Mouse (Mus musculus): Measurements from ENCODE around the gene Kcnip1.

Kcnip1 gene

DNA sequence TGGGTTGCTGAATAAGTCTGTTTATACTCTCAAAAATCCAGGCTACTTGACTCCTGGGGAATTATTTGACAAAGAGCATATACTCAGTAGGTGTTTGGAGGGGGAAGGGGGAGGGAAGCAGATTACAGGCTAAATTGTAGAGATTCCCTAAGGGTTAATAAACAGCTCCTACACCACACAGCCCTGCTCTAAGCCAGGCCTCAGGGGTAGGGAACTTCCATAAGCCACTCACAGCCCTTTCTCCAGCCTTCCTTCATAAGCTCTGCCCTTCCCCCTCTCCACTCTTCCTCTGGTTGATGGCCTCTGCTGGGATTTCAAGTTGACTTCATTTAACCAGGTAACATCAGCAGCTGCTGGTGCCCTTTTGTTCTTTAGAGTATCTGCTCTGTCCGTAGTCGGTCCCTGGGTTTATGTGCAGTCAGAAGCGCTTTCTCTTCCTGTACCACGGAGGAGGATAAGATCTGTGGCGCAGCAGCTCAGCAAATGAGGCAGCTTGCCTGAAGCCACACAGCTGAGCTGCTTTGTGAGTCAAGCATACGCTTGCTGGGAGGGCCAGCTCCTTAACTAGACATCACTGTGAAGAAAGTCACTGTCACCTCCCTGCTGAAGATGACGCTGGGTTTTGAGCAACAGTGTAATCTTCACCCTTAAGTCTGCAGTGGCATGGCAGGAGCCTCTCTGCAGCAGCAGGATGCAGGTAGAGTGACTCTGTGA is 54.2 kb downstream of the Kcnip1 start:
- no peak for DNase-seq (ENCODE audit: low read depth, low spot score)

DNA sequence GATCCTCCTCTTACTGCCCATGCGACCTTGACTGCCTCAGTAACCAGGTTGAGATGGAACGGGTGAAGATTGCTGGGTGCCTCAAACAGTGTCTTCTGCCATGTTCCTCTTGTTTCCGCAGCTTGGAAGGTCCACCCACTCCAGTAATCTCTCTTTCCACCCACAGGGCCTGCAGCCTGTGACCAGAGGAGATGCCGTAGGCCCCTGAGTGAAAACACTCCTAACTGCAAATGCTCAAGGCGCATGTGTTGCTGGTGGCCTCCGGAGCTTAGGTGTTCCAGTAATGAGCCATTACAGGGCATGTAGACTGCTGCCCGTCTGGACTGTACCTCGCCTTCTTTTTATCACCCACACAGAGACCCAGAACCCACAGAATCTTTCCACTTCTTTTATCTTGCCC is 55.3 kb downstream of the Kcnip1 start:
- DNase-seq (ENCODE audit: low read depth, low spot score) = no peak

DNA sequence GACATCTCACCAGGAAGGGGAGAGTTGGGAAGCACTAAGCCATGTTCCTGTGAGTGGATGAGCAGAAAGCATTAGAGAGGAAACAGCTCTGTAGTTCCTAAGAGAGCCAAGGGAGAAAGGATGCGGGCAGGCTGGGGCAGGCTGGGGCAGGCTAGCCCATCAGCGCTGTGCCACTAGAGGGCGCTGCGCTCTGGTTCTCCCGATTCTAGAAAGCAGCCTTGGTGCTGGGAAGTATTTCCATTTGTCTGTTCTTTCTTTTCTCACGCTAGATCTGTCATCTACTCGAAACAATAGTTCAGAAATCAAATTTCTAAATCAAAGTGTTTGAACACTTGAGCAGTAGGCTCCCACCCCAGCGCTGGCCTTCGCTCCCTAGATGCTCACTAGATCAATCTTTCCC is 58.7 kb downstream of the Kcnip1 start:
- no peak for DNase-seq (ENCODE audit: low read depth, low spot score)

DNA sequence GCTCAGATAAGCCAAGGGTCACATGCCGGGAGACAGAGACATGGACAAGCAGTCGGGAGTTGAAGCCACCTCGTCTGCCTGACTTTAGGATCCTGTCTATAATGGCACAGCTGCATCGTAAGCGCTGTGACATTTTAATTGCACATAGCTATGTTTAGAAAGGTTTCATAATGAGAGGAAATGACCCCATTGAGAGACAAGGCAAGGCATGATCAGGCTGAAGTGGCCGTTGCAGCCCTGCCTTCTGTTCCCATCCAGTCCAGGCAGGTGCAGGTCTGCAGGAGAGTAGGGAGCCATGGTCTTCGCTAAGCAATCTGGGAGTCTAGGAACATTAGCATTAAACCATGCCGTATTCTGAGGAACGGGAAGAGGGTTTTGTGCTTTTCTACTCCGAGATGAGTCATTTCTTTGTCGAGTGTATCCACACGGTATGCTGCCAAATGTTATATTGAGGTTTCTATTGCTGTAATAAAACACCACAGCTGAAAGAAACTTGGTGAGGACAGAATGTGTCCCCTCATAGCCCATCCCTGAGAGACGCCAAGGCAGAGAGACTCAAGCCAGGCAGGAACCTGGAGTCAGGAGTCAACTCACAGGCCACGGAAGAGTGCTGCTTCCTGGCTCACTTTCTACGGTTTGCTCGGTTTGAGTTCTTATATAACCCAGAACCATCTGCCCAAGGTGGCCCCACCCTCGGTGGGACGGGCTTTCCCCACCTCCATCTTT is 60.4 kb downstream of the Kcnip1 start:
- DNase-seq (ENCODE audit: low read depth, low spot score) = no peak

DNA sequence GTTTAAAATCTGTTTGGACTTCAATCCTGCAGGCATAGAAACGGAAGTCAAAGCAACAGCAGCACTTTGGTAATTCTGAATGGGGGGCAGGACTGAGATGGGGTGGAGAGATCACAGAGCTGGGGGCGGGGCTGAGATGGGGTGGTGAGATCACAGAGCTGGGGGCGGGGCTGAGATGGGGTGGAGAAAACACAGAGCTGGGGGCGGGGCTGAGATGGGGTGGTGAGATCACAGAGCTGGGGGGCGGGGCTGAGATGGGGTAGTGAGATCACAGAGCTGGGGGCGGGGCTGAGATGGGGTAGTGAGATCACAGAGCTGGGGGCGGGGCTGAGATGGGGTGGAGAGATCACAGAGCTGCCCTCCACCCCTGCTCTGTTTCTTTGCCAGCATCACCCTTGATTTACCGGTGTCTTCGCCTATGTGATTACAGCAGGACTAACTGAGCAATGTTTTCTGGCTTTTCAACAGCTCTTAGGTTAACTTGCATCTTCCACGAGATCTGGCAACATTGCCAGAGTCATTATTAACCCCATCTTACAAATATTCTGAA is 61.0 kb downstream of the Kcnip1 start:
- DNase-seq (ENCODE audit: low read depth, low spot score) = no peak

DNA sequence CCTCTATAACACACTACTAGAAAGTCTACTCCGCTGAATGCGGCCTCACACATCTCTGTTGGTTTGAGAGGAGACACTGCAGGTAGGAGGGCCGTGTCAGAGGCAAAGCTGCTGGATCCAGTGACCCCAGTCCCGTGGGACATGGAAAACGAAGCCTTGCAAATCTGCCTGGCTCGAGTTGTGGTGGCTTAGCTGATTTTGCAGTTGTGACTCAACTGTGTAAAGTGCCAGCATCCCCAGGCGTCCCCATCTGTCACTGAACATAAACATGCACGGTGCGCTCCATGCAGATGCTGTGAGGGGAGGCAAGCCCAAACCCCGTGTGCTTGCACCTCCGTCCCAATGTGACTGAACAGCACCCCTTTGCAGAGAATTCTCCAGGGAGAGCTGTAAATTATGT is 63.5 kb downstream of the Kcnip1 start:
- no peak for DNase-seq (ENCODE audit: low read depth, low spot score)

DNA sequence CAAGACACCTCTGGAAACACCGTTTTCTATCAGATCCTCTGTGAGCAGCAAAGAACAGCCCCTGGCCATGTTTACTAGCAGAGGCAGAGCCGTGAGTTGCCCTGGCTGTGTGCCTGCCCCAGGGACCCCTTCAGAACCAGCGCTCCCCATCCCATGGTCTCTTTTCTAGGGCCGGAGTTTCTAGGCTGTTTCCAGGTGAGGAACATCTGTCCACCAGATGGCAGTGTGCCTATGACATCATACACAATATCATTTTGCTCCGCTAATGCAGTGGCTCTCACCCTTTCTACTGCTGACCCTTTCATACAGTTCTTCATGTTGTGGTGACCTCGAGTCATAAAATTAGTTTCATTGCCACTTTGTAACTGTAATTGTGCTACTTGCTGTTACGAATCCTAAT is 64.3 kb downstream of the Kcnip1 start:
- peak; percentile 7 for DNase-seq (ENCODE audit: low read depth, low spot score)

DNA sequence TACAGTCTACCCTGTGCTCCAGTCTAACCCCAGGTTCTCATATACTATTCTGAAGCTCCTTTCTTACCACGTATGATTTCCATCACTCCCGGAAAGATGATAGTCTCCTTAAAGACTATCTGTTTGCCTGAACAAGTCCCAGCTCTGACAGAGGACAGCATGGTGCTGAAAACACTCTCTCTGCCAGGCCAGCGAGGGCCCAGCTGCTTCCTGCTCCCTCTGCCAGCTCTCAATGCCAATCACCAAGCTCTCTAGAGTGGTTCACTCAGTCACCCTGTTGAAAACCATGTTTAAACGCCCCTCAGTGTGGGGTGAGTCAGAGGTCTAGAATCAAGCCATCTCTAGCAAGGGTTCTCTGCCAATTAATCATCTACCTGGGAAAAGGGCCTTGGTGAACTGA is 65.1 kb downstream of the Kcnip1 start:
- no peak for DNase-seq (ENCODE audit: low read depth, low spot score)

DNA sequence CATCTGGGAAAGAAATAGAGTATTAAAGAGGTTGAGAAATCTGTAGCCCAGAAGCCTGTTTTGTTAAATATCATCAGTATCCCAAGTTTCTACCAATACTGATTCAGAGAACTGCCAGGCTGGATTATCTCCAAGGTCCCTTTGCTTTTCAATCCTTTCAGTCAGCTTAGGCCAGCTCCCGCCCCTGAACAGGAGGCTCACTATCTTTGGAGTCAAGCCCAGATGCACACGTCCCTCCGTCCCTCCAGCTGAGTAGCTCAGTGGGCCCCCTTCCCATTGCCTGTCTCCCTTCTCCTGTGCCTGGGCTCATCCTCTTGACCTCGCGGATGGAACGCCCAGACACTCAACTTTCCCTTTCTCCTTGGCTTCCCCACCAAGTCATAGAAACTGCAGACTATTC is 65.6 kb downstream of the Kcnip1 start:
- DNase-seq (ENCODE audit: low read depth, low spot score) = no peak

DNA sequence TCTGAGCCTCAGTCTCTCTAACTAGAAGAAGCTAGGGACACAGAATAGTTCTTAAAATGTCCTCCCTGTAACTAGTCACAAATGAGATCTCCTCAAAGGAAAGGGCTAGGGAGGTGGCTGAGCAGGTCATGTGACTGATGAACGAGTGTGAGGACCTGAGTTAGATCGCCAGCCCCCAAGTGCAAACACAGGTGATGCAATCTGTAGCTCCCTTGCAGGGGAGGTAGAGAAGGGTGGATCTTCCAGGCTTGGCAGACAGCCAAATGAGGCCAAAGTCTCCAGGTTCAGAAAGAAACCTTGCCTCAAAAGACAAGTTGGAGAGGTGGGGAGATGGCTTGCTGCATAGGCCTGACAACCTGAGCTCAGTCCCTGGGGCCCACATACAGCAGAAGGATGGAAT is 66.4 kb downstream of the Kcnip1 start:
- no peak for DNase-seq (ENCODE audit: low read depth, low spot score)

DNA sequence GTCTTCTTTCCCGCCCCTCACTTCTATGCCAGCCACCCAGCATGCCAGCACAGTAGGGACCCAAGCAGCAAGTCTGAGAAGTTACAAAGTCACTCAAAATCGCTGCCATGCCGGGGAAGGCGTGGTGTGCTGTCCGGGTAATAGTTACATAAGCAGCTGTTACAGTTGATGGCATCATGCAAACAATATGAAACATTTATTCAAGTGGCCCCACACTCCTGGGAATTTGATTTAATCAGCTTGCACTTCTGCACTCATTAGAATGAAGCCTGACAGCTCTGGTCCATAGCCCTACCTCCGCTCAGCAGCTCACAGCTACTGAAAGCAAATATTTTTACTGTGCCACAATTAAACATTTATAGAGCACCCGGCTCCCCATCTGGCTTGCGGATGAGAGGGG is 67.2 kb downstream of the Kcnip1 start:
- DNase-seq (ENCODE audit: low read depth, low spot score) = no peak

DNA sequence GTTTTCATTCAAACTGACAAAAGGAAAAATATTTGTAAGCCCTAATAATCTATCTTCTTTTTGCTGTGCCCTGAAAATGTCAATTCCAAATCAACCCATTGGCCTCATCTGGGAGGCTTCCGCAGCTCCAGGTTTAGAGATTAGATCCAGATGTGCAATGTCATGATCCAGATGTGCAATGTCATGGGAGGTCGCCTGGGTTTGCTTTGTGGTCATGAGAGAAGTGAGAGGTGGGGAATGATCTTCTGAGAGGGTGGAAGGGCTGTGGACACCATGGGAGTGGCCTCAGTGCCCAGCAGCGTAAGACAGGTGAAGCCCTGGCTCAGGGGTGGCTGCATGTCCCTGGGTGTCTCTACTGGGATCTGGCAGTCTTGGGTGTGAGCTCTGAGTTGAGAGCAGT is 69.9 kb downstream of the Kcnip1 start:
- no peak for DNase-seq (ENCODE audit: low read depth, low spot score)

DNA sequence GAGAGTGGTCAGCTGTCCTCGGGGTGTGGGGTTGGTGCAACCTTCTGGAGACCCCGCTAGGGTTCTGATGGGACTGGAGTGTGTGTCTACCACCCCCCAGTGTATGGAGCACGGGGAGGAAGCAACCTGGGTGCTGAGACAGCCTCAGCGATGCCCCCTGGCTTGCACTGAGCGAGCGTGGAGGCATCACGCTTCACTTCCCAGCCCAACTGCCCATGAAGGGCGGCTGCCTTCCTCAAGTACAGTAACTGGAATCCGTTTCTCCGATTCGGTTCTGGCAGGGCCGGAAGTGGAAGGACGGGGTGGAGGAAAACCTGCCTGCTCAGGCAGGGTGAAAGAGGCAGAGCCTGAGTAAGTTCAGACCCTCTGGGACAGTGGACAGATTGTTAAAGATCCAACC is 71.5 kb downstream of the Kcnip1 start:
- no peak for DNase-seq (ENCODE audit: low read depth, low spot score)

DNA sequence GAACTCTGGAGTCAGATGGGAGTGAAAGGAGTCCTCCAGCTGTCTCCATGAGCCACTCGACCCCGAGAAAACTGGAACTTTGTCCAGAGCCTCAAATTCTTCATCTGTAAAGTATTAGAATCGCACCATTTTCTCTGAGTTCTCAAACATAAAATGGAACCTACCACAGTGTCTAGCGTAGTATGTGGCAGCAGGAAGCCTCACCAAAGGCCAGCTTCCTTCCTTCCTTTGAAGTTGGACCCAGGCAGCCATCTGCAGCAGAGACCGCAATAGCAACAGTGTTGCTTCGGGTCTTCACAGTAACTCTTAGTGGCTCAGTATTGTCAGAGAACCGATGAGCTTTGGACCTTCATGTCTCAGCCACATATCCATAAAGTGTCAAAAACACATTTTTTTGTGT is 73.1 kb downstream of the Kcnip1 start:
- no peak for DNase-seq (ENCODE audit: low read depth, low spot score)

DNA sequence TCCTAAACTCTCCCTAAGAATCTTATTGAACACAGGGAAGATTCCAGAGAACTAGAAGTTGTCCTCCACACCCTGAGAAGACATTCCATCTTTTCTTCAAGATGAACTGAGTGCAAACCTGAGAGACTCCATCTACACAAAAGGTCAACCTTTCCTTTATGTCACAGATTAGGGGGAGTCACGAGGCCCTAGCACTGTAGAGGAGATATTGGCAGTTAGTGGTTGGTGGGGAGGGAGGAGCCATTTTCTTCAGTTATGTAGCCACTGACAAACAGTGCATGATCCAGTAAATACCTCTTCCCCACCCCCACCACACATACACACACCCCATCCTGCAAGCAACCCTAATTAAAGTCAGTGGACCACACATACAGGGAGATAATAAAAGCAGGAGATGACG is 74.5 kb downstream of the Kcnip1 start:
- DNase-seq (ENCODE audit: low read depth, low spot score) = no peak

DNA sequence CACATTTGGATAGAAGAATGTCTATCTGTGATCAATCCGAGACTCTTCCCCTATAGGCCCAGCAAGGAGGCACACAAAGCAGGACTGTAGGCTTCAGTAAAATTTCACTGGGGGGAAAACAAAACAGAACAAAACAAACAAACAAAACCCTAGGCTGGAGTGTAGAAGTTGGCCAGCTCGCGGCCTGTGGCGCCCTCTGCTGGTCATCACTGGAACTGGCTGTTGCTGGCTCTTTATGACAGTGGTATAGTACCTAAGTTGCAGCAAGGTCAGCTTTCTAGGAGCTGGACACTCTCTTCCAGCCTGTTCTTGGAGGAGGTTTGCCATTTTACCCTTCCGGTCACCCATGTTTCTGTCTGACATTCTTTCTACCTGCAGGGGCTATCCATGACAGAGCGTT is 75.4 kb downstream of the Kcnip1 start:
- DNase-seq (ENCODE audit: low read depth, low spot score) = peak; percentile 48

DNA sequence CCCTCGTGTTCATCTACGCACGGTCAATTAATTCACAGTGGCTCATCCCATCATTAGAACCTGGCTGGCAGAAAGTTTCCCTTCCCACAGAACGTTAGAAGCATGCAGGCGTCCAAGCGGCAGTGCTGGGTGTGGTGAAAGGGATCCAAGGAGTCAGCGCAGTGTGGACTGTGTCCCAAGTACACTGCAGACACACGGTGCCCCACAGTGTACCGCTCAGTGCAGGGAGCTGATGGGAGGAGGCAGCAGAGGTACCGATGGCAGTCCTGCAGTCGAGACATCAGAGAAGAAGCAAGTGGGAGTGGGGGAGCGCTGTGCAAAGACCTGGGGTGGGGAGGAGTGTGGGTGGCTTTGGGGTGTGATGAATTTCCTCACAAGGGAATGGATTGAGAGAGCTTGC is 78.7 kb downstream of the Kcnip1 start:
- no peak for DNase-seq (ENCODE audit: low read depth, low spot score)

DNA sequence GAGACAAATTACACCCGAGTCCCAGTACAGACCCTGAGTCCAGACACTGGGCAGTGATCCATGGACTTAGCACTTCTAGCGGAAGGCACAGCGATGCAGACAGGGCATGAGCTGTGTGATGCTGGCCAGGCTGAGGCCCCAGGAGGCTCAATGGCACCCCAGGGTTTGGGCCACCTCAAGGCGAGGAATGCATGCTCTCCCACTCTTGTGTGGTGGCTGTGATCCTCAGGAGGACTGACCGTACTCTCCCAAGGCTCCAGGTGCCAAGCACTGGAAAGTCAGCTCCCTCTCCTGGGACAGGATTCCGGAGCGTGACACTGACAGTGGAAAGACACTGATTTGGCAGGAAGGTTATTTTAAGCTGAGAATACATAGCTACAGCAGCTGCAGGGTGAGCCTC is 79.9 kb downstream of the Kcnip1 start:
- DNase-seq (ENCODE audit: low read depth, low spot score) = no peak

DNA sequence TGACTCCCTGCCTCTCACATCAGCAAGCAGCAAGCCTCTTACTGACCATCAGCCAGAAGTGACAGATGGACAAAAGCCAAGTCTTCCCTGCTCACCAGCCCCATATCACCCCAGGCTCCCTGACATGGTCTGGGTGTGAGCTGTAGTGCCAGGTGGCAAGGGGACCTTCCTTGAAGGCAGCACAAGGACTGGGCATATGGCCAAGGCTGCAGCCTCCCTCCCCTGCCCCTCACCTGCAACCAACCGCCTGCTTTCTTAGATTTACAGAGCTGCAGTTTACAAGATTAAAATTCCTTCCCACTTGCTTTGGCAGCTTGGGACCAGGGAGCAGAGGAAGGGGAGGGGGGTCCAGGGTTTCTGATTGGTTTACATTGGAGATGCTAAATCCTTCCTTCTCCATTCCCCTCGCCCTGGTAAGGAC is 80.8 kb downstream of the Kcnip1 start:
- DNase-seq (ENCODE audit: low read depth, low spot score) = no peak

DNA sequence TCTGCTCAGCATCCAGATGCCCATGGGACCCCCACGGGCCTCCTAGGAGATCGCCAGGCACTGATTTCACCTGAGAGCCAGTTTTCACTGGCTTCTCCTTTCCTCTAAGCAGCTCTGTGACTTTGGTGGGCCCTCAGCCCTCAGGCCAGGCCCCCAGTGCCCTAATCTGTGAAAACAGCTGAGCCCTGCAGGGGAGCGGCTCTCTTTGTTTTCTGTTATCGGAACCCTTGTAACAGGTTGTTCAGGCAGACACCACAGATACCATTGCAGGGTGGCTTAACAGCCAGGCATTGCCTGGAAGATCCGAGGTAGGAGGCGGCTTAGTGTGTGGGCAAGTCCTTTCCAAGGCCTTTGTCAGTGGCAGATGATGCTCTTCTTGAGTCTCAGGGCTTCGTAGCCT is 82.0 kb downstream of the Kcnip1 start:
- no peak for DNase-seq (ENCODE audit: low read depth, low spot score)

DNA sequence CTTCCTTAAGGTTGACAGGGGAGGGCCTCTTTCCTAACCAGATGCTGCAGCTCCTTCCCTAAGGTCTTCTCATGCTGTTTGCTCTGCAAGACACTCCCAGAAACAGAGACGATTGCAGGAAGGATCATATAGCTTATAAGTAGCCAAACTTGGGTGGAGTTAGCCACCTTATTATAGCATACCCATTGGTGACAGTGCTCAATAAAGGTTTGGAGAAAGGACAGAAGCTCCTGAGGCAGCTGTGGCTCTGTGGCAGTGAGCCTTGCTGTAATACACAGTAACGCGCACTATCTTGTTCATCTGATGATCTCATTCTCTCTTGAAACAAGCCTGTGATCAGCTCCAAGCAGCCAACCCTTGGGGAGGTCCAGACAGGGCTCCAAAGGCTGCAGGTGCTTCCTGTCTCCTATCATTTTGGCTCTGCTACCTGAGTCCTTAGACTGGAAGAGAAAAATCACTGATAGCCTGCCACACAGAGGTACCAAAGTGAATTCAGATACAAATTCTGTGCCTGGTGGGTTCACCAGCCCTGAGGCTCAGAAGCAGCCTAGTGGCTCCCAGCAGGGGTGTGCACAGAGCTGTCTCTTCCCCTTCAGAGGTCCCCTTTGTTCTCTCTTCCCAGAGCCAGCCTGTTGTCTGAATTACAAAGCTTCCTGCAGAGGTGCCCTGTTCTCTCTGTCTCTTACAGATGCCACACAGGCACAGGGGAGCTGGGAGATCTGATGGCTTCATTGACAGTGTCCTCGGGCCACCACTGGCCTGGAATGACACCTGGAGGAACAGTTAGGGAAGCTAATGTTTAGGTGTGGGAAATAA is 84.4 kb downstream of the Kcnip1 start:
- DNase-seq (ENCODE audit: low read depth, low spot score) = no peak

DNA sequence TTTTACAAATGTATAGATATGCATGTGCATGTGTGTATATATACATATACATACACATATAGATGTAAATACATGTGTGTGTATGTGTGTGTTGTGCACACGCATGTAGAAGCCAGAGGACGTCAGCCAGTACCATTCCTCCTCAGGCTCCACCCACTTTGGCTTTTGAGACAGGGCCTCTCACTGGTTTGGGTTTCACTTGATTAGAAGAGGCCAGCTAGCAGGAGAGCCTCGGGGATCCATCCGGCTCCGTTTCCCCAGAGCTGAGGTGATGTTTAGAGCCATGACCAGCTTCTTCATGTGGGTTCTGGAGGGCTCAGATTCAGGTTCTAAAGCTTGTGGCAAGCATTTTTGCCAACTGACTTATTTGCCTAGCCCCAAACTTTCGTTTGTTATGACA is 89.5 kb downstream of the Kcnip1 start:
- DNase-seq (ENCODE audit: low read depth, low spot score) = no peak
